Mouse (Mus musculus): Measurements from ENCODE around the gene Ctsll3. TPM values are rescaled to one million over a fixed set of nuclear protein-coding genes. Genes with fewer than 3 reads are reported as not detected.
A peak's percentile ranks its signal among the peaks of the same experiment; 100 is the strongest.

The Ctsll3 gene
- polyA plus RNA-seq, 1 experiment from 2014 or later, result not detected

DNA sequence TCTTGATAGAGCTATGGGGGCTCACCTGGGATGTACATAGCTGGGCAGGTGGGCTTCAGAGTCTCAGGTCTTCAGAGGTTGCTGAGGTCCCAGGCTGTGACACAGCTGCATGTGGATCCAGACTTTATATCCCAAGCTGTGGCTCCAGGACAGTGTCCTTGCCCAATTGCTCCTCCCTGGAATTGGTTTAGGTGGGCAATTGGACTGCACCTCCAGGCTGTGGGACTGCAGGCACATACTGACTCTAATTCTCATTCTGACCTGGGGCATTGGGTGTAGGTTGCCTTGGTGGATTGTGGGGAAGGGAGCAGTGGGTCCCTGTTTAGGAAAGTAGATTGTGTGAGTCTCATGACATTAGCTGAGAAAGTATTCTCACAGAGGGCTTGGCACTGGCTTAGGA is 16.4 kb downstream of the Ctsll3 start, which contains the start of gene BC051665:
Gene BC051665, minus strand, starts transcription at position 101 of the 400 bp plus-strand sequence.
- H3K4me3 ChIP-seq, result no peak within 1 kb of the TSS
- no peak for ATAC-seq (ENCODE audit: low FRiP score)
- no peaks in the 10 kb centered on the region for H3K4me1 ChIP-seq (replicated peaks)

DNA sequence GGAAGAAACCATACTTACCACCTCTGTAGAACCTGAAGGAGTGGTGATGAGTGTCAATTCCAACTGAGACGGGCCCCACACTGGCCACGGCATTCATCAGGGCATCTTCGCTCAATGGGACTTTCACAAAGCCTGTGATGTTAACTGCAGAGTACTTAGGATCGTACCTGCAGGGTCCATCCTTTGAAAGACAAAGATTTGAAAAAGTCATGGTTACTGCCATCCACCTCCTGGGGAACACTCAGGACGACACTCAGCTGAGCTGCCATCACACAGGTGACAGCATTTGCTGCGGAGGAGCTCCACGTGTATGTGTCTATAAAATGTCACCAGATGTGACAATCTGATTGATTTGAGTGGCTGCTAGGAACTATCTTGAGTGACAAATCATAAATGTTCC is 19.3 kb downstream of the Ctsll3 start:
- no peak overlapping the region for H3K4me2 ChIP-seq
- H3K9ac ChIP-seq, result no peak overlapping the region
- no peaks in the 10 kb centered on the region for H3K4me1 ChIP-seq (replicated peaks)
- H3K4me3 ChIP-seq, result no peak overlapping the region
- ATAC-seq (ENCODE audit: low FRiP score), result no peak
- WGBS, result 93% methylated on average over 7 of the region's 7 CpGs
- H3K27me3 ChIP-seq, result no peaks in the 10 kb centered on the region
- no peaks in the 10 kb centered on the region for H3K9me3 ChIP-seq
- H3K36me3 ChIP-seq, result no peaks in the 10 kb centered on the region
- no peak overlapping the region for H3K27ac ChIP-seq

More for the DNA sequence above, 16.4 kb downstream of the Ctsll3 start, which contains the start of gene BC051665:
- no peak within 1 kb of the TSS for H3K27ac ChIP-seq
- no peak within 1 kb of the TSS for H3K9ac ChIP-seq
- no peaks in the 10 kb centered on the region for H3K36me3 ChIP-seq
- H3K9me3 ChIP-seq, result no peaks in the 10 kb centered on the region
- no peak within 1 kb of the TSS for H3K4me2 ChIP-seq
- no peaks in the 10 kb centered on the region for H3K27me3 ChIP-seq

DNA sequence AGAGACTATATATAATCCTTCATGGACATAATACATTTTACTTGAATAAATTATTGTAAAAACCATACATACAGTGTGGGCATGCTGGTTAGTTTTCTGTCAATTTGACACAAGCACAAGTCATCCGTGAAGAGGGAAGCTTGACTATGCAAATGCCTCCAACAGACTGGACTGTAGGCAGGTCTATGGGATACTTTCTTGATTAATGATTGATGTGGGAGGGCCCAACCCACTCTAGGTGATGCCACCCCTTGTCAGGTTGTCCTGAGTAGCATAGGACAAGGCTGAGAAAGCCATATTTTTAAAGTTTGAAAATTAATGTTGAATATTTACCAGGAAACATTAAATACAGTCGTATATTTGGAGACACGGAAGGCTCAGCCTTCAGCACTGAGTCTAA is 22.1 kb downstream of the Ctsll3 start:
- no peak overlapping the region for H3K9ac ChIP-seq

DNA sequence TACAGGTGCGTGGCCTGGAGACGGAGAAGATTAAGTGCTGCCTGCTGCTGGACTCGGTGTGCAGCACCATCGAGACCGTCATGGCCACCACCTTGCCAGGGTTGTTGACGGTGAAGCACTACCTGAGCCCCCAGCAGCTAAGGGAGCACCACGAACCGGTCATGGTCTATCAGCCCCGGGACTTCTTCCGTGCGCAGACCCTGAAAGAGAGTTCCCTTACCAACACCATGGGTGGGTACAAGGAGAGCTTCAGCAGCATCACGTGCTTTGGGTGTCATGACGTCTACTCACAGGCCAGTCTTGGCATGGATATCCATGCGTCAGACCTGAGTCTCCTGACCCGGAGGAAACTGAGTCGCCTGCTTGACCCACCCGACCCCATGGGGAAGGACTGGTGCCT is 41.5 kb downstream of the Ctsll3 start:
- H3K4me3 ChIP-seq, result no peak overlapping the region
- no peak overlapping the region for H3K9ac ChIP-seq
- no peaks in the 10 kb centered on the region for H3K4me1 ChIP-seq (replicated peaks)
- ATAC-seq (ENCODE audit: low FRiP score), result no peak
- H3K27me3 ChIP-seq, result no peaks in the 10 kb centered on the region
- H3K4me2 ChIP-seq, result no peak overlapping the region
- H3K36me3 ChIP-seq, result peaks cover 71% of the 10 kb centered on the region
- no peak overlapping the region for H3K27ac ChIP-seq
- H3K9me3 ChIP-seq, result no peaks in the 10 kb centered on the region
- WGBS, result 96% methylated on average over 17 of the region's 17 CpGs

More for the DNA sequence above, 22.1 kb downstream of the Ctsll3 start:
- Histone ChIP-seq H3K27ac (no peak overlapping the region), H3K4me3 (no peak overlapping the region), H3K36me3 (no peaks in the 10 kb centered on the region), H3K4me1 (replicated peaks) (no peaks in the 10 kb centered on the region), H3K27me3 (no peaks in the 10 kb centered on the region), H3K4me2 (no peak overlapping the region), H3K9me3 (no peaks in the 10 kb centered on the region)
- ATAC-seq (ENCODE audit: low FRiP score), result no peak
- WGBS, result 86% methylated on average over 3 of the region's 3 CpGs

DNA sequence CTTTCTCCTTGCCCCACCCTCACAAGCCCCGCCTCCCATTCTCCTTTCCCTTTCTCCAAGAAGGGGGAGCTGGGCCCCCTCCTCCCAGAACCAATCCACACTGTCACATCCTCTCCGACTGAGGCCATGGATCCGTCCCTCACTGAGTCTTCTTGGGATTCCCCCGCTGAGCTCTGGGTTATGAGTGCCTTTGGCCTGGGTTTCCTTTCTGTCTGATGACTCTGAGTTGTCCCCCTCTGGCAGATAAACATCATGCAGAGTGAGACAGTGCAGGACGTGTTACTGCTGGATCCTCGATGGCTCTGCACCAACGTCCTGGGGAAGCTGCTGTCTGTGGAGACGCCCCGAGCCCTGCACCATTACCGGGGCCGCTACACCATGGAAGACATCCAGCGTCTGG is 42.3 kb downstream of the Ctsll3 start:
- no peaks in the 10 kb centered on the region for H3K9me3 ChIP-seq
- H3K4me1 ChIP-seq (replicated peaks), result no peaks in the 10 kb centered on the region
- no peak overlapping the region for H3K4me2 ChIP-seq
- H3K27ac ChIP-seq, result no peak overlapping the region
- WGBS, result 92% methylated on average over 12 of the region's 12 CpGs
- ATAC-seq (ENCODE audit: low FRiP score), result peak; percentile 21; the same call in 1 of the 2 replicates
- H3K9ac ChIP-seq, result no peak overlapping the region
- H3K27me3 ChIP-seq, result no peaks in the 10 kb centered on the region
- no peak overlapping the region for H3K4me3 ChIP-seq
- peaks cover 76% of the 10 kb centered on the region for H3K36me3 ChIP-seq

DNA sequence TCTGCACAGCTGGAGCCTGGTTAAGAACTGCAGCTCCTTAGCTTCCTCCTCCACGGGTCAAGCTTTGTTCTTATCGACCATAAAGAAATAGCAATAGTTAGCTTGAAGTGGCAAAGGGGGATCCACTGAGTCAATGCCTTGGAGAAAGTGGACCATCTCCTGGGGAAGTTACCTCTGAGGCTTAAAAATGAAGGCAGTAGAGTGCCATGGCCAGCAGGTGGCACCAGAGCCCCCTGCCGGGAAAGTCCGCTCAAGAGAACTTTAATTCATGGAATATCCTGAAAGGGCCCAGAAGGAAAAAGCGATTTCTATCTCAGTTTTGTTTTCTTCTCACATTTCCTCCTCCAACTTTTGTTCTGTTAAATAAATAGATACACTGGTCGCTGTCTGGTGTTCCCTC is 43.5 kb downstream of the Ctsll3 start:
- H3K9me3 ChIP-seq, result no peaks in the 10 kb centered on the region
- no peaks in the 10 kb centered on the region for H3K27me3 ChIP-seq
- H3K36me3 ChIP-seq, result peaks cover 84% of the 10 kb centered on the region
- no peak overlapping the region for H3K9ac ChIP-seq
- H3K4me1 ChIP-seq (replicated peaks), result no peaks in the 10 kb centered on the region
- ATAC-seq (ENCODE audit: low FRiP score), result no peak
- no peak overlapping the region for H3K4me2 ChIP-seq
- 44% methylated on average over 6 of the region's 6 CpGs for WGBS
- H3K4me3 ChIP-seq, result no peak overlapping the region
- H3K27ac ChIP-seq, result no peak overlapping the region

DNA sequence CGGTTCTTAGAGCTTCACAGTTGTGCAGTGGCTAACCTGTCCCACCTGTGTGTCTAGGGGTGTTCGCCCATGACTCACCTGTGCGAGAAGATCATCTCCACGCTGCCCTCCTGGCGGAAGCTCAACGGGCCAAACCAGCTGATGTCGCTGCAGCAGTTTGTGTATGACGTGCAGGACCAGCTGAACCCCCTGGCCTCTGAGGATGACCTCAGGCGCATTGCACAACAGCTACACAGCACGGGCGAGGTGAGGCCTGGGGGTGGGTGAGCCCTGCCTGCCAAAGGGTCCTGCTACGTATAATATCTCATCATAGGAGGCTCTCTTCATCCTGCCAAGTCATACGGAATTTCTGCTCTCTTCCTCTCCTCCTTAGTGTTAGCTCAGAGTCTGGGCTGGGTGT is 45.4 kb downstream of the Ctsll3 start:
- H3K4me3 ChIP-seq, result no peak overlapping the region
- 93% methylated on average over 13 of the region's 13 CpGs for WGBS
- ATAC-seq (ENCODE audit: low FRiP score), result no peak
- no peak overlapping the region for H3K9ac ChIP-seq
- H3K4me2 ChIP-seq, result no peak overlapping the region
- no peaks in the 10 kb centered on the region for H3K27me3 ChIP-seq
- H3K4me1 ChIP-seq (replicated peaks), result no peaks in the 10 kb centered on the region
- H3K27ac ChIP-seq, result no peak overlapping the region
- H3K36me3 ChIP-seq, result peaks cover 89% of the 10 kb centered on the region
- H3K9me3 ChIP-seq, result no peaks in the 10 kb centered on the region

DNA sequence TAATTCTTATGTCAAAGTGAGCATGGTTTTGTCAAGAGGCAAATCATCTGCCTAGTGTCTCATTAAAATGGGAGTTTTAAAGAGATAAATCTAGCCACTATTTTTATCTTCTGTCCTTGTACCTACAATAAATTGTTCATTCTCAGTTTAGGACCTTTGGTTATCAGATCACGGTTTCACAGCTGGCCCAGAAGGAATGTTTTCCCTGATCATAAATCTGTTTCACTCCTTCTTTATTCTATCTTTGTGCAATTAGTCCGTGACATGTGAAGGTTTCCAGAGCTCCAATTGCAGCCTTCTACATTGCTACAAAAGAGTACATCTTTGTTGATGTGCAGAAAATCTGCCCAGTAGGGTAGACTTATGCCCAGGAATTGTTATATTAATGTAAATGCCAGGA is 47.4 kb downstream of the Ctsll3 start:
- Histone ChIP-seq H3K4me1 (replicated peaks) (no peaks in the 10 kb centered on the region), H3K4me3 (no peak overlapping the region), H3K27me3 (no peaks in the 10 kb centered on the region), H3K4me2 (no peak overlapping the region), H3K27ac (no peak overlapping the region), H3K36me3 (peaks cover 90% of the 10 kb centered on the region), H3K9me3 (no peaks in the 10 kb centered on the region), H3K9ac (no peak overlapping the region)
- no peak for ATAC-seq (ENCODE audit: low FRiP score)
- WGBS, result 88% methylated on average over 2 of the region's 2 CpGs

DNA sequence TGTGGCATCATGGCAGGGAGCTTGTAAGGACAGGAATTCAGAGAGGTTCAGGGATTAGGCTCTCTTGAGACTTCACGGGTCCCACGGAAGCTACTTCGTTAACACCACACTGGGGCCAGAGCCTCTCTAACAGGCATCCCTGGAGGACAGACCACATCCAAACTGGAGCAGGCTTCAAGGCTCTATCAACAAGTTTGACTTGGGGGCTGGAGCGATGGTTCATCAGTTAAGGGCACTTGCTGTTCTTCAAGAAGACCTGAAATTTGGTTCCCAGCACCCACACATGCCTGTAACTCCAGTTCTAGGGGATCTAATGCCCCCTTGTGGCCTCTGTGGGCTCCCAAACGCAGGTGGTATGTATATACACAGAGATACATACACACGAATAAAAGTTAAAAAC is 49.4 kb downstream of the Ctsll3 start:
- 92% methylated on average over 6 of the region's 6 CpGs for WGBS
- Histone ChIP-seq H3K27ac (no peak overlapping the region), H3K36me3 (peaks cover 94% of the 10 kb centered on the region), H3K4me3 (no peak overlapping the region), H3K27me3 (no peaks in the 10 kb centered on the region), H3K4me1 (replicated peaks) (no peaks in the 10 kb centered on the region), H3K9me3 (no peaks in the 10 kb centered on the region), H3K9ac (no peak overlapping the region), H3K4me2 (no peak overlapping the region)
- no peak for ATAC-seq (ENCODE audit: low FRiP score)

DNA sequence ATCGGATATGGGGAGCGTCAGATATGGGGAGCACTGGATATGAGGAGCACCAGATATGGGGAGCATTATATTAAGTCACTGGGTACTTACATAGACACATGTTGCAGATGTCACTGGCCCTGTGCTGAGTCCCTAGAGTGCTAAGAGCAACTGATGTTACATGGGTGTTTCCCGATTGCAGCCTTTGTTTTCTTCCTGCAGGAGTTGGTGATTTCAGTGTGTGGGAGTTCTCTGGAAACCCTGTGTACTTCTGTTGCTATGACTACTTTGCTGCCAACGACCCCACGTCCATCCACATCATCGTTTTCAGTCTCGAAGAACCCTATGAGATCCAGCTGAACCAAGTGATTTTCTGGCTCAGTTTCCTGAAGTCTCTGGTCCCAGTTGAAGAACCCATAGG is 51.7 kb downstream of the Ctsll3 start:
- no peaks in the 10 kb centered on the region for H3K4me1 ChIP-seq (replicated peaks)
- no peak overlapping the region for H3K27ac ChIP-seq
- H3K4me2 ChIP-seq, result no peak overlapping the region
- no peak for ATAC-seq (ENCODE audit: low FRiP score)
- no peaks in the 10 kb centered on the region for H3K27me3 ChIP-seq
- no peaks in the 10 kb centered on the region for H3K9me3 ChIP-seq
- WGBS, result 92% methylated on average over 7 of the region's 7 CpGs
- no peak overlapping the region for H3K4me3 ChIP-seq
- H3K9ac ChIP-seq, result no peak overlapping the region
- peaks cover 91% of the 10 kb centered on the region for H3K36me3 ChIP-seq

DNA sequence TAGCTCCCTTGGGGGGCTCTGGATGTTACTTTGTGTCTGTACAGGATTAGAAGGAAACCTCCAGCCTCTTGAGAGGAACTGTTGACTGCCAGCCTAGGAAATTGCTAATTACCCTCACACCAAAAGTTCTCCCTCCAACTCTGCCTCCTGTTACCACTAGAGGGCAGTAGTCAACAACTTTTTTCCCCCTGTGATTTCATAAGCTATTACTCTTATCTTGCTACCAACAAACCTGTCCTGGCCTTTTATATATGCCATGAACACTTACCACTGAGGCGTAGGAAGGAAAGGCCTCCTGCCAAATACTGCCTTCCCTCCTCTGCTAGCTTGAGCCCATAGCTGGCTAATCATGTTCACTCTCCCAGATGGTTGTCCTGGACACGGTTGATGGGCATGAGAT is 54.1 kb downstream of the Ctsll3 start:
- peaks cover 5% of the 10 kb centered on the region for H3K4me1 ChIP-seq (replicated peaks)
- 93% methylated on average over 2 of the region's 2 CpGs for WGBS

More for the DNA sequence above, 54.1 kb downstream of the Ctsll3 start:
- no peak for ATAC-seq (ENCODE audit: low FRiP score)
- no peak overlapping the region for H3K4me3 ChIP-seq
- H3K27ac ChIP-seq, result no peak overlapping the region
- H3K36me3 ChIP-seq, result peaks cover 79% of the 10 kb centered on the region
- H3K27me3 ChIP-seq, result no peaks in the 10 kb centered on the region
- H3K4me2 ChIP-seq, result no peak overlapping the region
- H3K9me3 ChIP-seq, result no peaks in the 10 kb centered on the region
- H3K9ac ChIP-seq, result no peak overlapping the region

Data from hindbrain, embryonic 13.5 days (tissue).